Mouse (Mus musculus) heart, adult 18-20 months (tissue): ENCODE results near the gene Olfr898. TPM values are rescaled to one million over a fixed set of nuclear protein-coding genes. Genes with fewer than 3 reads are reported as not detected.

Experiments
- DNase-seq, 2 experiments: peaks; one replicate each; pipeline ENCODE4 v3.0.0; 2021 to 2022; ENCODE audit warnings: mixed read lengths in 1 of 2
- long read RNA-seq, 2 experiments: library from polyadenylated mRNA; stranded (forward); transcript quantifications; one replicate each; pipeline ENCODE4 v2.0.0; 2021
- total RNA-seq, 2 experiments: library from RNA; stranded (reverse); gene quantifications; 2 replicates each; pipeline ENCODE4 v1.2.3; 2021

The Olfr898 gene
- total RNA-seq, result not detected
- long read RNA-seq, experiment 1, result 0 reads
- long read RNA-seq, experiment 2, result 0 reads

- no peak for DNase-seq
Measured at GRCm38 (mm10) chr9:38348111-38348510, at the start of gene Olfr898. Olfr898 (plus strand) TSS chr9:38348411.

DNA sequence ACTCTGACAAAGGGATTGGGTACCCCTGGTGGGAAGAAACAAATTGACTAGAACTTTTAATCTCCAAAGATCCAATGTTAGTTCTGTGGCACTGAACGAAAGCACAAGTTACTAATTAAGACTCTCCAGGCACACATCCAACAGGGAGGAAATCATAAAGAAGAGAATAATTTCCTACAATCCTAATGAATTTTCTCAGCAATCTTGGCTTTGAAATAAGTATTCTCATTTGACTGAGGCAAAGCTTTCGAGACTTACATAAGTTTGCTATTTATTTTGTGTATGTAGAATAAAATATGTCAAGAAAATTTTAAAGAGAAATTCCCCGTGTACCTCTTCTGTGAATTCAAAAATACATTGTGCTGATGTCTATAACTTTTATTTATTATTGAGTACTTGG, 19.5 kb upstream of the Olfr898 start, which contains the start of gene Olfr25:
Gene Olfr25 (plus strand): TSS at position 301 of the 400 bp plus-strand sequence.
- DNase-seq, result no peak

DNA sequence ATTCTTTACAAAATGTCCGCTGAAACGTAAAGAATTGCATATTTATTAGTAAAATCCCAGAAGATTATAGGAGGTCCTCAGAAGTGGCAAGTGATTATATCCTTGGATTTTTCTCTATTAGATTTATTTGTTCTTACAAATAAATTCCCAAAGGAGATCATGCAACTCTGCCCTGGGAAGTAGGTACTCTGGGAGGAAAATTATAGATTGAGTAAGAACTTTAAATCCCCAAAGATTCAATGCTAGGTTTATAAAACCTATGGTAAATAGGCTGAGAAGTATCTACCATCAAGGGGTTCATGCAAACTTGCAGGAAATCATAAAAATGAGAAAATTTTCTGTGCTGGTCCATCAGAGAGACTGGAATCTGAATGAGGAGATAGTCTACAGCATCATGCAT, 18.4 kb downstream of the Olfr898 start, which contains the start of gene Olfr250:
Gene Olfr250 (plus strand): TSS at position 301 of the 400 bp plus-strand sequence.
- DNase-seq, result no peak

GRCm38 (mm10) chr9:38376786-38377185, 28.6 kb downstream of the Olfr898 start, which contains the start of gene Olfr251:
Olfr251 (plus strand) TSS chr9:38377086.
- no peak for DNase-seq

DNA sequence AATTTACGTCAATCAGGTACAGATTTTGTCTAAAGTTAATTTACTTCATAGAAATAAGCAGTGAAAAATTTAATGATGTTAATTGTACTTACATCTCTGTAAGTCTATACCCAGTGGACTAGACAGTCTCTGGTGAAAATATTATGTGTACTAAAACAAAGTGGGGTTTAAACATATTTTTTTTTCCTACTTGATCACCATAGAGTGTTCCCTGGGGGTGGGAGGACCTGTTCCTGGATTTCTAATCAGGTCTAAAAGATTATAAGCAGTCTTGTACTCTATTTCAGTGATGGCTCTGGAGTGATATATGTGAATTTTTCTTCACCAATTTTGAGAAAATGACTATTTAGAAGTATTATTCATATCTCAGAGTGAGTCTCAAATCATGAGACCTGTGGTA, 53.2 kb downstream of the Olfr898 start, which contains the start of gene Olfr147:
Gene Olfr147 (plus strand): TSS at position 301 of the 400 bp plus-strand sequence.
- no peak for DNase-seq

Other genes starting within 250 kb of the Olfr898 start
- not detected for gene Olfr888, start 240.3 kb upstream of the Olfr898 start, total RNA-seq
- gene Olfr889, start 233.2 kb upstream of the Olfr898 start, total RNA-seq, result not detected
- not detected for gene Olfr890, start 205.9 kb upstream of the Olfr898 start, total RNA-seq
- gene Olfr891, start 167.6 kb upstream of the Olfr898 start, total RNA-seq, result not detected
- gene Olfr893, start 140.0 kb upstream of the Olfr898 start, total RNA-seq, result not detected
- gene Olfr894, start 130.4 kb upstream of the Olfr898 start, total RNA-seq, result not detected
- not detected for gene Olfr143, start 95.6 kb upstream of the Olfr898 start, total RNA-seq
- gene Olfr895, start 80.6 kb upstream of the Olfr898 start, total RNA-seq, result not detected
- not detected for gene Olfr896-ps1, start 57.3 kb upstream of the Olfr898 start, total RNA-seq
- gene Olfr25, start 19.4 kb upstream of the Olfr898 start, total RNA-seq, result not detected
- gene Olfr250, start 18.5 kb downstream of the Olfr898 start, total RNA-seq, result not detected
- gene Olfr251, start 28.7 kb downstream of the Olfr898 start, total RNA-seq, result not detected
- not detected for gene Olfr147, start 53.3 kb downstream of the Olfr898 start, total RNA-seq
- gene Olfr901, start 81.0 kb downstream of the Olfr898 start, total RNA-seq, result not detected
- not detected for gene Olfr902, start 99.2 kb downstream of the Olfr898 start, total RNA-seq
- not detected for gene Olfr904, start 114.7 kb downstream of the Olfr898 start, total RNA-seq
- gene Olfr905, start 122.7 kb downstream of the Olfr898 start, total RNA-seq, result not detected
- gene Olfr906, start 138.7 kb downstream of the Olfr898 start, total RNA-seq, result not detected
- not detected for gene Olfr907, start 147.4 kb downstream of the Olfr898 start, total RNA-seq
- gene Olfr911-ps1, start 173.2 kb downstream of the Olfr898 start, total RNA-seq, result not detected
- gene Olfr910, start 189.4 kb downstream of the Olfr898 start, total RNA-seq, result not detected
- not detected for gene Olfr912, start 231.8 kb downstream of the Olfr898 start, total RNA-seq
- not detected for gene Olfr913, start 244.3 kb downstream of the Olfr898 start, total RNA-seq